In the genomic region with DNA sequence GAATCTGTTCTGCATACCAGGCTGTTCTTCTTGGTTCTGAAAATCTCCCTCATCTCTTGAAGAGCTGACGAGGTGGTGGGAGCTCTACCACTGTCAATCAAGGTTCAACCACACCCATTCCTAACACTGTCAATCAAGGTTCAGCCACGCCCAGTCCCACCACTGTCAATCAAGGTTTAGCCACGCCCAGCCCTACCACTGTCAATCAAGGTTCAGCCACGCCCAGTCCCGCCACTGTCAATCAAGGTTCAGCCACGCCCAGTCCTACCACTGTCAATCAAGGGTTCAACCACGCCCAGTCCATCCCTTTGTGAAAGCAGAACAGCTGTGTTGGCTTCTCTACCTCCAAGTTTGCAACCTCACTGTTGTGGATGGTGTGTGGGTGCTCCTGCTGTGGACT, we compare ENCODE assay signal across 13 mouse cellular contexts. TPM values are rescaled to one million over a fixed set of nuclear protein-coding genes. Genes with fewer than 3 reads are reported as not detected.
DNase-seq lines count a peak whose midpoint lies in the region; ATAC-seq and TF ChIP-seq lines count a peak whose summit lies in the region.
"Had no signal": no experiment of that assay in that cellular context is flagged by ENCODE, and none has a peak within 500 bp of the region (broad histone marks: within the 10 kb centered on the region; RNA-seq: fewer than 3 reads in every experiment).

No protein-coding gene starts in this region.

- no peak for TF ChIP-seq EP300 in lung, postnatal 0 days (IDR thresholded peaks at IDR 0.05)

- H3K4me3 ChIP-seq in lung, postnatal 0 days (ENCODE audit: low read depth, low read length) = no peak overlapping the region
- H3K4me3 ChIP-seq: liver, embryonic 15.5 days; neural tube, embryonic 13.5 days had no signal

- H3K27ac ChIP-seq in lung, postnatal 0 days (ENCODE audit: low read length) = no peak overlapping the region
- H3K27ac ChIP-seq: liver, embryonic 15.5 days; neural tube, embryonic 13.5 days had no signal

- no peaks in the 10 kb centered on the region for H3K36me3 ChIP-seq in lung, postnatal 0 days (ENCODE audit: insufficient read depth, low read length)
- H3K36me3 ChIP-seq: liver, embryonic 15.5 days; neural tube, embryonic 13.5 days had no signal

- no peak for TF ChIP-seq CTCF in lung, postnatal 0 days (IDR thresholded peaks at IDR 0.05)

- ATAC-seq in lung, postnatal 0 days = peak; percentile 35
- ATAC-seq: forebrain, embryonic 16.5 days had no signal

- peak; percentile 85 for DNase-seq in heart, adult 11 months
- DNase-seq in heart, adult 9 months (ENCODE audit: low spot score in 2 of 2) = no peak
- DNase-seq in c-Kit-positive CD71-positive TER-119-positive erythroid progenitor cells, embryonic 14.5 days (ENCODE audit: low spot score) = peak; percentile 23
- DNase-seq in lung, postnatal 0 days (ENCODE audit: low spot score) = peak; percentile 25
- peak; percentile 62 to 71 for DNase-seq in spleen, postnatal 4 days (ENCODE audit: low spot score in 2 of 2)
- DNase-seq in left cerebral cortex, postnatal 14 days (ENCODE audit: low spot score in 2 of 2) = no peak
- DNase-seq in cerebellum, adult 11-12 months = no peak
- DNase-seq in adrenal gland, adult (ENCODE audit: inconsistent age in 2 of 2, low spot score in 1 of 2) = no peak
- DNase-seq: adrenal gland, adult 8-10 months; kidney, adult 11 months had no signal

- H3K4me2 ChIP-seq in lung, postnatal 0 days (replicated peaks; ENCODE audit: low read depth, low read length) = no peak overlapping the region
- H3K4me2 ChIP-seq: liver, embryonic 15.5 days; neural tube, embryonic 13.5 days had no signal

- intact Hi-C loops in left cerebral cortex, postnatal 14 days (cut with DNase I) = loop anchor here (5.0 kb wide), 1 partner anchor 133 kb away; no protein-coding TSS in a partner anchor

- no peaks in the 10 kb centered on the region for H3K27me3 ChIP-seq in lung, postnatal 0 days (replicated peaks; ENCODE audit: insufficient read depth, low read length)
- H3K27me3 ChIP-seq: neural tube, embryonic 13.5 days had no signal

- H3K9me3 ChIP-seq in lung, postnatal 0 days (ENCODE audit: low read length) = no peaks in the 10 kb centered on the region
- H3K9me3 ChIP-seq: liver, embryonic 15.5 days; neural tube, embryonic 13.5 days had no signal

- no peaks in the 10 kb centered on the region for H3K4me1 ChIP-seq in lung, postnatal 0 days (ENCODE audit: insufficient read depth, low read depth, low read length)
- H3K4me1 ChIP-seq: neural tube, embryonic 13.5 days had no signal

- no peak overlapping the region for H3K9ac ChIP-seq in lung, postnatal 0 days (replicated peaks; ENCODE audit: low read depth)
- H3K9ac ChIP-seq: liver, embryonic 15.5 days; neural tube, embryonic 13.5 days had no signal

- WGBS in lung, postnatal 0 days = 76% methylated on average over 7 of the region's 7 CpGs

RNA-seq across cellular contexts. Expression of gene Rubcnl, which starts 48.7 kb away (rescaled TPM):
- polyA plus RNA-seq in lung, postnatal 0 days (2015; fragmentation: Nextera tagmentation; extraction: Ambion mirVana) = 0.27 TPM in 2 replicates
- 1 to 10 TPM; 1.3 to 1.5 TPM for total RNA-seq in left cerebral cortex, postnatal 14 days (2021)

Comparison
In these comparisons a context has a peak if more than half of its experiments do, and no peak if none do; other contexts are left out.
1. DNase-seq: peak in heart, adult 11 months (single experiment), c-Kit-positive CD71-positive TER-119-positive erythroid progenitor cells, embryonic 14.5 days (single experiment), lung, postnatal 0 days (single experiment) and spleen, postnatal 4 days (2 of 2); none in heart, adult 9 months (0 of 2), left cerebral cortex, postnatal 14 days (0 of 2), cerebellum, adult 11-12 months (single experiment) and adrenal gland, adult (0 of 2).